Comparison of ENCODE assay signal across 15 mouse cellular contexts in genomic region chr14:95949512-95949911, GRCm38 (mm10).
DNase-seq lines count a peak whose midpoint lies in the region; ATAC-seq and TF ChIP-seq lines count a peak whose summit lies in the region.
"Had no signal": no experiment of that assay in that cellular context is flagged by ENCODE, and none has a peak within 500 bp of the region (broad histone marks: within the 10 kb centered on the region; RNA-seq: fewer than 3 reads in every experiment).

No protein-coding gene starts in this region.

- H3K27ac ChIP-seq in forebrain, embryonic 13.5 days: no peak overlapping the region
- no peak overlapping the region for H3K27ac ChIP-seq in forebrain, embryonic 10.5 days
- no peak overlapping the region for H3K27ac ChIP-seq in layer of hippocampus, adult 2 months
- H3K27ac ChIP-seq: hindbrain, embryonic 12.5 days; macrophage; neural tube, embryonic 12.5 days had no signal

- H3K27me3 ChIP-seq in forebrain, embryonic 13.5 days: no peaks in the 10 kb centered on the region
- no peaks in the 10 kb centered on the region for H3K27me3 ChIP-seq in forebrain, embryonic 10.5 days (ENCODE audit: poor library complexity, severe bottlenecking)
- H3K27me3 ChIP-seq: hindbrain, embryonic 12.5 days; neural tube, embryonic 12.5 days had no signal

- no peaks in the 10 kb centered on the region for H3K36me3 ChIP-seq in forebrain, embryonic 13.5 days (ENCODE audit: poor library complexity, severe bottlenecking)
- H3K36me3 ChIP-seq in forebrain, embryonic 10.5 days (replicated peaks): no peaks in the 10 kb centered on the region
- H3K36me3 ChIP-seq: hindbrain, embryonic 12.5 days; neural tube, embryonic 12.5 days had no signal

- H3K4me1 ChIP-seq in forebrain, embryonic 13.5 days: no peaks in the 10 kb centered on the region
- H3K4me1 ChIP-seq in forebrain, embryonic 10.5 days: no peaks in the 10 kb centered on the region
- H3K4me1 ChIP-seq: hindbrain, embryonic 12.5 days; neural tube, embryonic 12.5 days had no signal

- 0 out of 2 replicates have a peak, but pooled peaks have one; percentile 43 for ATAC-seq in forebrain, embryonic 13.5 days

- DNase-seq in forebrain, embryonic 10.5 days (ENCODE audit: extremely low spot score, low spot score): no peak
- DNase-seq in layer of hippocampus, adult 2 months (ENCODE audit: low spot score in 2 of 2): no peak
- DNase-seq in layer of hippocampus, postnatal 25 days (ENCODE audit: extremely low spot score in 1 of 2, low spot score in 1 of 2): no peak
- peak; percentile 21 for DNase-seq in 3T3-L1 (ENCODE audit: low read depth, low spot score)
- peak; percentile 11 for DNase-seq in adipocyte (ENCODE audit: low spot score)
- no peak for DNase-seq in spleen, postnatal 10 days (ENCODE audit: low spot score in 2 of 2)
- no peak for DNase-seq in thymus, postnatal 10 days (ENCODE audit: low spot score in 2 of 2)
- DNase-seq: cerebellum, adult 8-10 months; heart, adult 18-20 months; thymus, postnatal 25 days had no signal

- H3K9me3 ChIP-seq in forebrain, embryonic 13.5 days (replicated peaks): no peaks in the 10 kb centered on the region
- no peaks in the 10 kb centered on the region for H3K9me3 ChIP-seq in forebrain, embryonic 10.5 days
- H3K9me3 ChIP-seq: hindbrain, embryonic 12.5 days; neural tube, embryonic 12.5 days had no signal

- no peak overlapping the region for H3K9ac ChIP-seq in forebrain, embryonic 13.5 days
- H3K9ac ChIP-seq: hindbrain, embryonic 12.5 days; neural tube, embryonic 12.5 days had no signal

- no peak overlapping the region for H3K4me2 ChIP-seq in forebrain, embryonic 13.5 days
- H3K4me2 ChIP-seq: hindbrain, embryonic 12.5 days; liver, embryonic 11.5 days; neural tube, embryonic 12.5 days had no signal

- WGBS in forebrain, embryonic 13.5 days: 62% methylated on average over 2 of the region's 2 CpGs
- 88% methylated on average over 2 of the region's 2 CpGs for WGBS in forebrain, embryonic 10.5 days

- TF ChIP-seq CTCF in layer of hippocampus, adult 2 months (conservative IDR thresholded peaks at IDR 0.05): peak; percentile 80

- no peak overlapping the region for H3K4me3 ChIP-seq in forebrain, embryonic 13.5 days
- no peak overlapping the region for H3K4me3 ChIP-seq in forebrain, embryonic 10.5 days
- H3K4me3 ChIP-seq in layer of hippocampus, adult 2 months: no peak overlapping the region
- H3K4me3 ChIP-seq: hindbrain, embryonic 12.5 days; neural tube, embryonic 12.5 days had no signal

Comparison
In these comparisons a context has a peak if more than half of its experiments do, and no peak if none do; other contexts are left out.
1. DNase-seq: peak in 3T3-L1 (single experiment) and adipocyte (single experiment); none in forebrain, embryonic 10.5 days (single experiment), layer of hippocampus, adult 2 months (0 of 2), layer of hippocampus, postnatal 25 days (0 of 2), spleen, postnatal 10 days (0 of 2) and thymus, postnatal 10 days (0 of 2).